Mouse (Mus musculus) intestine, postnatal 0 days (tissue): ENCODE results near the gene Npas3. TPM values are rescaled to one million over a fixed set of nuclear protein-coding genes. Genes with fewer than 3 reads are reported as not detected.

ENCODE experiments used
- ATAC-seq: fragments of 200-750 bp; cut with Nextera tagmentation; 2 replicates; pipeline ENCODE4 v1.8.0; 2017; ENCODE audit warnings: mild to moderate bottlenecking, moderate TSS enrichment, moderate library complexity
- H3K27ac ChIP-seq: fragments of 300-500 bp; sonication (generic); 2 replicates; pipeline ENCODE4 v1.5.1; 2014; ENCODE audit warnings: mild to moderate bottlenecking, low read depth, low read length, moderate library complexity
- H3K27me3 ChIP-seq: fragments of 300-500 bp; sonication (generic); replicated peaks from 2 replicates; pipeline ENCODE4 v1.6.1; 2014; ENCODE audit warnings: low read length, mixed read lengths; ENCODE audit not compliant: control insufficient read depth, insufficient read depth
- H3K36me3 ChIP-seq: fragments of 300-500 bp; sonication (generic); 2 replicates; pipeline ENCODE4 v1.6.1; 2014; ENCODE audit warnings: mild to moderate bottlenecking, moderate library complexity; ENCODE audit not compliant: control insufficient read depth, insufficient read depth
- H3K4me1 ChIP-seq: fragments of 300-500 bp; sonication (generic); replicated peaks from 2 replicates; pipeline ENCODE4 v1.6.1; 2014; ENCODE audit warnings: antibody characterized with exemption, low read length, mixed read lengths; ENCODE audit not compliant: control insufficient read depth, insufficient read depth
- H3K4me2 ChIP-seq: fragments of 300-500 bp; sonication (generic); replicated peaks from 2 replicates; pipeline ENCODE4 v1.6.1; 2014; ENCODE audit warnings: low read depth, mild to moderate bottlenecking, moderate library complexity
- H3K4me3 ChIP-seq: fragments of 300-500 bp; sonication (generic); 2 replicates; pipeline ENCODE4 v1.5.1; 2014; ENCODE audit warnings: low read depth, low read length
- H3K9ac ChIP-seq: fragments of 300-500 bp; sonication (generic); 2 replicates; pipeline ENCODE4 v1.6.1; 2014; ENCODE audit warnings: mild to moderate bottlenecking, low read depth, low read length
- H3K9me3 ChIP-seq: fragments of 300-500 bp; sonication (generic); 2 replicates; pipeline ENCODE4 v1.6.1; 2016; ENCODE audit warnings: mixed run types; ENCODE audit not compliant: control insufficient read depth
- CTCF ChIP-seq: sonication (generic); IDR thresholded peaks from 2 replicates; pipeline ENCODE4 v1.5.1; 2016; ENCODE audit warnings: low read depth, mild to moderate bottlenecking, control low read depth, antibody characterized with exemption, moderate library complexity
- WGBS: fragments of 180-500 bp; shearing (Covaris S2); extraction: QIAGEN DNeasy Blood & Tissue Kit; methylation state at CpG from one replicate; pipeline ENCODE4 v1.1.7; 2014; 5-methylcytosine and 5-hydroxymethylcytosine counted together
- polyA plus RNA-seq: library from polyadenylated mRNA; unstranded; fragments of >200 nt; fragmentation: Nextera tagmentation; extraction: Ambion mirVana; gene quantifications from 2 replicates; pipeline ENCODE4 v1.2.1, GENCODE M21; 2015

The Npas3 gene
- polyA plus RNA-seq, 1 experiment from 2014 or later = 0.48 TPM

GRCm38 (mm10) chr12:53833348-53833747 is 584.9 kb downstream of the Npas3 start:
- 68% methylated on average over 2 of the region's 2 CpGs for WGBS
- H3K4me3 ChIP-seq = no peak overlapping the region
- H3K27me3 ChIP-seq = no peaks in the 10 kb centered on the region
- H3K4me2 ChIP-seq = no peak overlapping the region
- H3K9ac ChIP-seq = no peak overlapping the region
- H3K27ac ChIP-seq = no peak overlapping the region
- no peaks in the 10 kb centered on the region for H3K36me3 ChIP-seq
- no peaks in the 10 kb centered on the region for H3K9me3 ChIP-seq
- no peak for ATAC-seq
- TF ChIP-seq CTCF = no peak
- no peaks in the 10 kb centered on the region for H3K4me1 ChIP-seq

GRCm38 (mm10) chr12:53836031-53836790 is 587.7 kb downstream of the Npas3 start:
- H3K36me3 ChIP-seq = no peaks in the 10 kb centered on the region
- WGBS = 68% methylated on average over 27 of the region's 27 CpGs
- H3K4me1 ChIP-seq = no peaks in the 10 kb centered on the region
- H3K27ac ChIP-seq = no peak overlapping the region
- H3K9ac ChIP-seq = no peak overlapping the region
- no peaks in the 10 kb centered on the region for H3K27me3 ChIP-seq
- TF ChIP-seq CTCF = no peak
- ATAC-seq = no peak
- H3K9me3 ChIP-seq = no peaks in the 10 kb centered on the region
- no peak overlapping the region for H3K4me3 ChIP-seq
- no peak overlapping the region for H3K4me2 ChIP-seq

GRCm38 (mm10) chr12:53837408-53837807 is 588.9 kb downstream of the Npas3 start:
- no peak for TF ChIP-seq CTCF
- Histone ChIP-seq H3K4me1 (no peaks in the 10 kb centered on the region), H3K4me2 (no peak overlapping the region), H3K9me3 (no peaks in the 10 kb centered on the region), H3K4me3 (no peak overlapping the region), H3K27ac (no peak overlapping the region), H3K36me3 (no peaks in the 10 kb centered on the region), H3K27me3 (no peaks in the 10 kb centered on the region), H3K9ac (no peak overlapping the region)
- ATAC-seq = no peak
- 77% methylated on average over 15 of the region's 15 CpGs for WGBS

- Histone ChIP-seq H3K9me3 (no peaks in the 10 kb centered on the region), H3K4me1 (no peaks in the 10 kb centered on the region), H3K36me3 (no peaks in the 10 kb centered on the region), H3K27me3 (no peaks in the 10 kb centered on the region), H3K4me2 (no peak overlapping the region), H3K9ac (no peak overlapping the region), H3K4me3 (no peak overlapping the region), H3K27ac (no peak overlapping the region)
- no peak for ATAC-seq
- WGBS = 35% methylated on average over 7 of the region's 7 CpGs
- no peak for TF ChIP-seq CTCF
Observed at GRCm38 (mm10) chr12:53838541-53838940, 590.1 kb downstream of the Npas3 start.

GRCm38 (mm10) chr12:53841928-53842671 is 593.6 kb downstream of the Npas3 start:
- no peak for ATAC-seq
- Histone ChIP-seq H3K9ac (no peak overlapping the region), H3K4me3 (no peak overlapping the region), H3K9me3 (no peaks in the 10 kb centered on the region), H3K27me3 (no peaks in the 10 kb centered on the region), H3K4me2 (no peak overlapping the region), H3K27ac (no peak overlapping the region), H3K36me3 (no peaks in the 10 kb centered on the region), H3K4me1 (no peaks in the 10 kb centered on the region)
- WGBS = 64% methylated on average over 16 of the region's 16 CpGs
- no peak for TF ChIP-seq CTCF

GRCm38 (mm10) chr12:53843626-53844025 is 595.1 kb downstream of the Npas3 start:
- Histone ChIP-seq H3K27ac (no peak overlapping the region), H3K4me2 (no peak overlapping the region), H3K4me1 (no peaks in the 10 kb centered on the region), H3K9me3 (no peaks in the 10 kb centered on the region), H3K9ac (no peak overlapping the region), H3K27me3 (no peaks in the 10 kb centered on the region), H3K4me3 (no peak overlapping the region), H3K36me3 (no peaks in the 10 kb centered on the region)
- WGBS = 67% methylated on average over 3 of the region's 3 CpGs
- no peak for TF ChIP-seq CTCF
- no peak for ATAC-seq
